8 mouse cellular contexts compared by ENCODE assay signal in genomic region chr17:27561809-27562526, GRCm38 (mm10). TPM values are rescaled to one million over a fixed set of nuclear protein-coding genes. Genes with fewer than 3 reads are reported as not detected.
DNase-seq lines count a peak whose midpoint lies in the region; ATAC-seq lines count a peak whose summit lies in the region.

No protein-coding gene starts in this region.

- no peak overlapping the region for H3K9ac ChIP-seq in forebrain, embryonic 15.5 days (replicated peaks)

- intact Hi-C loops in left cerebral cortex, postnatal 36 days (cut with DNase I) = no loop called here

- peak; percentile 67 for DNase-seq in layer of hippocampus, adult 9-11 months
- DNase-seq in layer of hippocampus, adult 9-10 months (ENCODE audit: low spot score) = no peak
- DNase-seq in CD4-positive helper T cell, adult 2 months (ENCODE audit: low read depth, low spot score) = peak; percentile 48
- peak; percentile 61 for DNase-seq in R1 (ENCODE audit: low read depth, low spot score)
- DNase-seq in left cerebral cortex, postnatal 36 days (ENCODE audit: low spot score in 2 of 2) = peak; percentile 66 to 70
- DNase-seq in testis, postnatal 14 days (ENCODE audit: low spot score) = no peak
- DNase-seq in thymus, postnatal 14 days = no peak

- peaks cover 46% of the 10 kb centered on the region for H3K4me1 ChIP-seq in forebrain, embryonic 15.5 days

- no peaks in the 10 kb centered on the region for H3K9me3 ChIP-seq in forebrain, embryonic 15.5 days

- 57% methylated on average over 11 of the region's 11 CpGs for whole genome bisulfite sequencing in forebrain, embryonic 15.5 days

- no peaks in the 10 kb centered on the region; the same call in none of the 2 replicates for H3K36me3 ChIP-seq in forebrain, embryonic 15.5 days

- no peak overlapping the region for H3K4me2 ChIP-seq in forebrain, embryonic 15.5 days (replicated peaks)

- ATAC-seq in forebrain, embryonic 15.5 days (replicated peaks) = no peak

- H3K27me3 ChIP-seq in forebrain, embryonic 15.5 days = no peaks in the 10 kb centered on the region

- H3K27ac ChIP-seq in forebrain, embryonic 15.5 days (replicated peaks) = no peak overlapping the region

- H3K4me3 ChIP-seq in forebrain, embryonic 15.5 days = no peak overlapping the region

RNA-seq across cellular contexts. Expression of gene AI413582, which starts 3.6 kb away (rescaled TPM):
- total RNA-seq in left cerebral cortex, postnatal 36 days (2021) = 10 to 100 TPM; 85.5 to 94.2 TPM
- polyA plus RNA-seq in forebrain, embryonic 15.5 days (2015; fragmentation: Nextera tagmentation; extraction: Ambion mirVana) = 34.8 and 37.4 TPM in 2 replicates

RNA-seq across cellular contexts. Expression of gene Hmga1, which starts 5.7 kb away (rescaled TPM):
- total RNA-seq in left cerebral cortex, postnatal 36 days (2021) = 10 to 100 TPM; 55.3 to 58.7 TPM
- polyA plus RNA-seq in forebrain, embryonic 15.5 days (2015; fragmentation: Nextera tagmentation; extraction: Ambion mirVana) = 106 and 121 TPM in 2 replicates

RNA-seq across cellular contexts. Expression of gene Grm4, which starts 40.8 kb away (rescaled TPM):
- 10 to 100 TPM; 23.0 to 27.0 TPM for total RNA-seq in left cerebral cortex, postnatal 36 days (2021)
- polyA plus RNA-seq in forebrain, embryonic 15.5 days (2015; fragmentation: Nextera tagmentation; extraction: Ambion mirVana) = 2.4 and 3.0 TPM in 2 replicates

Comparison
In these comparisons a context has a peak if more than half of its experiments do, and no peak if none do; other contexts are left out.
1. DNase-seq: peak in layer of hippocampus, adult 9-11 months (single experiment), CD4-positive helper T cell, adult 2 months (single experiment), R1 (single experiment) and left cerebral cortex, postnatal 36 days (2 of 2); none in layer of hippocampus, adult 9-10 months (single experiment), testis, postnatal 14 days (single experiment) and thymus, postnatal 14 days (single experiment).